Mouse (Mus musculus) erythroblast, embryonic 14.5 days (primary cell): ENCODE data around the gene Spats2l.

Experiments used
- GATA1 ChIP-seq: IDR thresholded peaks from 2 replicates; pipeline ENCODE4 v1.6.1; 2012; ENCODE audit warnings: low read length, inconsistent platforms, mixed read lengths
- TAL1 ChIP-seq: IDR thresholded peaks from 3 replicates; pipeline ENCODE4 v1.6.1; 2012; ENCODE audit warnings: low read length, inconsistent platforms, mixed read lengths

DNA sequence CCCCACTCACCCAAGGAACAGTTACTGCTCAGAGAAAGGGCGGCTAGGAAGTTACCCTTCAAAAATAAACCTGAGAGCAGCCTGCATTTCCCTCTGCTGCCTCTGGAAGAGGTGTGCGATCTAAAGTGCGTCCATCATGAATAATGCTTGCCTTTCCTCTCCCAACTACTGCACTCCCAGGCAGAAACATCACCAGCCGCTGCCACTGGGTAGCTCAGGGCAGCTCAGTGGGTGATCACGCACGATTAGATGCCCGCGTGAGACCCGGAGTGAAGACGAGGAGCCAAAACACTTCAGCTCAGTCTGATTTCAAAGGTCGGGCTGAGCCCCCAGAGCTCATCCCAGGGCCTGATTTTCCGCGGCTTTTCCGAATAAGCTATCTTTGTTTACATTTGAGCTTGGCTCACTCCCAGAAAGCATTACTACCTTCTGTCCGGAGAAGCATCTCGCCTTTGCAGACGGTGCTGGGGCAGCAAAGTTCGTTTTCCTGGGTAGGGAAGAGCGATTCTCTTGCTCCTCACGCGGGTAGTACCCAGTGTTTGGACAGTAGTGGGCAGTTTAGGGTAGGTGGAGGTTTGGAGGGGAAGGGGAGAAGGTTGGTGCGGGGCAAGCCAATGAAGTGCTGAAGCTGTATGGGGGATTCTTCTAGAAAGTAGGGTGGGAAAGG lies at the start of gene Spats2l:
- TF ChIP-seq TAL1 (no peak), GATA1 (no peak)
